Mouse (Mus musculus): ENCODE measurements around the gene Tead1. TPM values are rescaled to one million over a fixed set of nuclear protein-coding genes. Genes with fewer than 3 reads are reported as not detected.

The Tead1 gene
- total and polyA plus RNA-seq, 2 experiments from 2014 or later: 20.8 to 63.9 TPM

GRCm38 (mm10) chr7:112645724-112646123, 33.4 kb upstream of the Tead1 start:
- 86% methylated on average over 2 of the region's 2 CpGs for WGBS

GRCm38 (mm10) chr7:112647417-112647816, 31.7 kb upstream of the Tead1 start:
- DNase-seq (ENCODE audit: low spot score) (no peak), ATAC-seq (ENCODE audit: insufficient read depth, low read depth) (no peak)
- WGBS: 96% methylated on average over 4 of the region's 4 CpGs
- Histone ChIP-seq H3K27ac (ENCODE audit: low read depth) (no peak overlapping the region), H3K4me1 (ENCODE audit: control insufficient read depth, insufficient read depth) (peaks cover 6% of the 10 kb centered on the region), H3K27me3 (ENCODE audit: control insufficient read depth, insufficient read depth, low read length) (no peaks in the 10 kb centered on the region), H3K4me2 (ENCODE audit: low read depth, low read length) (no peak overlapping the region), H3K4me3 (ENCODE audit: low read depth, low read length) (no peak overlapping the region), H3K36me3 (replicated peaks; ENCODE audit: control insufficient read depth, insufficient read depth, low read length) (no peaks in the 10 kb centered on the region), H3K9me3 (replicated peaks; ENCODE audit: control insufficient read depth, low read length) (no peaks in the 10 kb centered on the region), H3K9ac (replicated peaks; ENCODE audit: low read depth, low read length) (no peak overlapping the region)
- no peak for TF ChIP-seq EP300 (IDR thresholded peaks at IDR 0.05; ENCODE audit: low read depth)
- TF ChIP-seq CTCF (IDR thresholded peaks at IDR 0.05; ENCODE audit: low read depth): no peak

More at GRCm38 (mm10) chr7:112645724-112646123, 33.4 kb upstream of the Tead1 start:
- no peak overlapping the region for H3K4me3 ChIP-seq (ENCODE audit: low read depth, low read length)
- TF ChIP-seq CTCF (IDR thresholded peaks at IDR 0.05; ENCODE audit: low read depth) (no peak), EP300 (IDR thresholded peaks at IDR 0.05; ENCODE audit: low read depth) (no peak)
- H3K9ac ChIP-seq (replicated peaks; ENCODE audit: low read depth, low read length): no peak overlapping the region
- H3K4me2 ChIP-seq (ENCODE audit: low read depth, low read length): no peak overlapping the region
- no peaks in the 10 kb centered on the region for H3K36me3 ChIP-seq (replicated peaks; ENCODE audit: control insufficient read depth, insufficient read depth, low read length)
- no peaks in the 10 kb centered on the region for H3K27me3 ChIP-seq (ENCODE audit: control insufficient read depth, insufficient read depth, low read length)
- peaks cover 2% of the 10 kb centered on the region for H3K4me1 ChIP-seq (ENCODE audit: control insufficient read depth, insufficient read depth)
- DNase-seq (ENCODE audit: low spot score) (no peak), ATAC-seq (ENCODE audit: insufficient read depth, low read depth) (no peak)
- no peak overlapping the region for H3K27ac ChIP-seq (ENCODE audit: low read depth)
- H3K9me3 ChIP-seq (replicated peaks; ENCODE audit: control insufficient read depth, low read length): no peaks in the 10 kb centered on the region

- peak overlapping the region; percentile 26; the same call in 1 of the 2 replicates for H3K4me2 ChIP-seq (ENCODE audit: low read depth, low read length)
- no peaks in the 10 kb centered on the region for H3K27me3 ChIP-seq (ENCODE audit: control insufficient read depth, insufficient read depth, low read length)
- peak overlapping the region; percentile 93 for H3K27ac ChIP-seq (ENCODE audit: low read depth)
- peak; percentile 92 for ATAC-seq (ENCODE audit: insufficient read depth, low read depth)
- no peak overlapping the region for H3K4me3 ChIP-seq (ENCODE audit: low read depth, low read length)
- no peaks in the 10 kb centered on the region for H3K9me3 ChIP-seq (replicated peaks; ENCODE audit: control insufficient read depth, low read length)
- peak; percentile 98 for DNase-seq (ENCODE audit: low spot score)
- peaks cover 44% of the 10 kb centered on the region for H3K4me1 ChIP-seq (ENCODE audit: control insufficient read depth, insufficient read depth)
- TF ChIP-seq EP300 (IDR thresholded peaks at IDR 0.05; ENCODE audit: low read depth) (peak; percentile 99), CTCF (IDR thresholded peaks at IDR 0.05; ENCODE audit: low read depth) (0 out of 2 replicates have a peak, but pooled peaks have one; percentile 11)
- no peak overlapping the region for H3K9ac ChIP-seq (replicated peaks; ENCODE audit: low read depth, low read length)
- no peaks in the 10 kb centered on the region for H3K36me3 ChIP-seq (replicated peaks; ENCODE audit: control insufficient read depth, insufficient read depth, low read length)
- WGBS: 1% methylated on average over 9 of the region's 9 CpGs
These were observed 22.9 kb upstream of the Tead1 start for GRCm38 (mm10) chr7:112656141-112656662.

GRCm38 (mm10) chr7:112658939-112659338, 20.2 kb upstream of the Tead1 start:
- Histone ChIP-seq H3K9ac (replicated peaks; ENCODE audit: low read depth, low read length) (no peak overlapping the region), H3K4me3 (ENCODE audit: low read depth, low read length) (no peak overlapping the region), H3K27me3 (ENCODE audit: control insufficient read depth, insufficient read depth, low read length) (no peaks in the 10 kb centered on the region), H3K27ac (ENCODE audit: low read depth) (peak overlapping the region; percentile 88), H3K9me3 (replicated peaks; ENCODE audit: control insufficient read depth, low read length) (no peaks in the 10 kb centered on the region), H3K4me2 (ENCODE audit: low read depth, low read length) (no peak overlapping the region), H3K36me3 (replicated peaks; ENCODE audit: control insufficient read depth, insufficient read depth, low read length) (no peaks in the 10 kb centered on the region), H3K4me1 (ENCODE audit: control insufficient read depth, insufficient read depth) (peaks cover 59% of the 10 kb centered on the region)
- ATAC-seq (ENCODE audit: insufficient read depth, low read depth) (no peak), DNase-seq (ENCODE audit: low spot score) (no peak)
- 85% methylated on average over 3 of the region's 3 CpGs for WGBS
- TF ChIP-seq EP300 (IDR thresholded peaks at IDR 0.05; ENCODE audit: low read depth) (no peak), CTCF (IDR thresholded peaks at IDR 0.05; ENCODE audit: low read depth) (no peak)

- Histone ChIP-seq H3K36me3 (replicated peaks; ENCODE audit: control insufficient read depth, insufficient read depth, low read length) (no peaks in the 10 kb centered on the region), H3K4me3 (ENCODE audit: low read depth, low read length) (no peak overlapping the region), H3K27me3 (ENCODE audit: control insufficient read depth, insufficient read depth, low read length) (no peaks in the 10 kb centered on the region), H3K9me3 (replicated peaks; ENCODE audit: control insufficient read depth, low read length) (no peaks in the 10 kb centered on the region), H3K27ac (ENCODE audit: low read depth) (peak overlapping the region; percentile 88), H3K4me1 (ENCODE audit: control insufficient read depth, insufficient read depth) (peaks cover 56% of the 10 kb centered on the region), H3K4me2 (ENCODE audit: low read depth, low read length) (0 out of 2 replicates have a peak overlapping the region, but pooled peaks have one; percentile 29), H3K9ac (replicated peaks; ENCODE audit: low read depth, low read length) (no peak overlapping the region)
- DNase-seq (ENCODE audit: low spot score) (peak; percentile 31), ATAC-seq (ENCODE audit: insufficient read depth, low read depth) (no peak)
- WGBS: 21% methylated on average over 5 of the region's 5 CpGs
- TF ChIP-seq EP300 (IDR thresholded peaks at IDR 0.05; ENCODE audit: low read depth) (no peak), CTCF (IDR thresholded peaks at IDR 0.05; ENCODE audit: low read depth) (no peak)
These were observed 19.3 kb upstream of the Tead1 start for GRCm38 (mm10) chr7:112659816-112660215.

GRCm38 (mm10) chr7:112660325-112660724, 18.8 kb upstream of the Tead1 start:
- Histone ChIP-seq H3K9me3 (replicated peaks; ENCODE audit: control insufficient read depth, low read length) (no peaks in the 10 kb centered on the region), H3K4me2 (ENCODE audit: low read depth, low read length) (no peak overlapping the region), H3K27ac (ENCODE audit: low read depth) (peak overlapping the region; percentile 88), H3K9ac (replicated peaks; ENCODE audit: low read depth, low read length) (no peak overlapping the region), H3K4me3 (ENCODE audit: low read depth, low read length) (no peak overlapping the region), H3K4me1 (ENCODE audit: control insufficient read depth, insufficient read depth) (peaks cover 51% of the 10 kb centered on the region), H3K36me3 (replicated peaks; ENCODE audit: control insufficient read depth, insufficient read depth, low read length) (no peaks in the 10 kb centered on the region), H3K27me3 (ENCODE audit: control insufficient read depth, insufficient read depth, low read length) (no peaks in the 10 kb centered on the region)
- peak; percentile 97 for DNase-seq (ENCODE audit: low spot score)
- peak; percentile 83 for ATAC-seq (ENCODE audit: insufficient read depth, low read depth)
- TF ChIP-seq EP300 (IDR thresholded peaks at IDR 0.05; ENCODE audit: low read depth) (peak; percentile 97), CTCF (IDR thresholded peaks at IDR 0.05; ENCODE audit: low read depth) (no peak)
- 0% methylated on average over 1 of the region's 1 CpGs for WGBS
